Mouse (Mus musculus) cortical plate, adult 2 months (tissue): ENCODE measurements around the gene 1700028P14Rik. TPM values are rescaled to one million over a fixed set of nuclear protein-coding genes. Genes with fewer than 3 reads are reported as not detected.
"Not testable (repeated sequence)": the region's sequence is repeated elsewhere in the genome, so short reads cannot be mapped to it uniquely, and the experiment has no call there.

ENCODE experiments used
- H3K27ac ChIP-seq: fragments of 200-500 bp; 2 replicates; pipeline ENCODE4 v1.5.1; 2012; ENCODE audit warnings: low read length, control low read depth, inconsistent platforms; ENCODE audit not compliant: insufficient read depth
- H3K4me1 ChIP-seq: fragments of 200-500 bp; 2 replicates; pipeline ENCODE4 v1.6.1; 2011; ENCODE audit warnings: low read length; ENCODE audit not compliant: control insufficient read depth, insufficient read depth
- H3K4me3 ChIP-seq: fragments of 200-500 bp; 2 replicates; pipeline ENCODE4 v1.5.1; 2011; ENCODE audit warnings: mild to moderate bottlenecking, low read length, control low read depth; ENCODE audit not compliant: insufficient read depth
- CTCF ChIP-seq: fragments of 200-500 bp; IDR thresholded peaks from 2 replicates; pipeline ENCODE4 v1.5.1; 2011; ENCODE audit warnings: mild to moderate bottlenecking, control low read depth, low read length; ENCODE audit not compliant: insufficient read depth; ENCODE audit errors: extremely low read depth
- POLR2A ChIP-seq: fragments of 200-500 bp; IDR thresholded peaks from 2 replicates; pipeline ENCODE4 v1.6.1; 2011; ENCODE audit warnings: mild to moderate bottlenecking, low read length, control low read depth; ENCODE audit not compliant: insufficient read depth; ENCODE audit errors: extremely low read depth
- polyA plus RNA-seq: library from polyadenylated mRNA; depleted of rRNA; stranded (reverse); fragments of >200 nt; gene quantifications from 2 replicates; pipeline ENCODE4 v1.2.3, GENCODE M21; 2012; rRNA removed

1700028P14Rik gene
- 1.3 and 1.5 TPM in 2 replicates for polyA plus RNA-seq

GRCm38 (mm10) chr19:23652644-23653043 is at the start of gene 1700028P14Rik:
Gene 1700028P14Rik (minus strand): TSS chr19:23652812.
- TF ChIP-seq CTCF (no peak), POLR2A (no peak)
- Histone ChIP-seq H3K4me3 (peak within 1 kb of the TSS; percentile 23), H3K4me1 (peaks cover 1% of the 10 kb centered on the region; the same call in 1 of the 2 replicates), H3K27ac (no peak within 1 kb of the TSS)

GRCm38 (mm10) chr19:23699131-23699530 is 46.5 kb upstream of the 1700028P14Rik start:
- TF ChIP-seq CTCF (no peak), POLR2A (no peak)
- Histone ChIP-seq H3K4me1 (no peaks in the 10 kb centered on the region), H3K4me3 (no peak overlapping the region), H3K27ac (no peak overlapping the region)

DNA sequence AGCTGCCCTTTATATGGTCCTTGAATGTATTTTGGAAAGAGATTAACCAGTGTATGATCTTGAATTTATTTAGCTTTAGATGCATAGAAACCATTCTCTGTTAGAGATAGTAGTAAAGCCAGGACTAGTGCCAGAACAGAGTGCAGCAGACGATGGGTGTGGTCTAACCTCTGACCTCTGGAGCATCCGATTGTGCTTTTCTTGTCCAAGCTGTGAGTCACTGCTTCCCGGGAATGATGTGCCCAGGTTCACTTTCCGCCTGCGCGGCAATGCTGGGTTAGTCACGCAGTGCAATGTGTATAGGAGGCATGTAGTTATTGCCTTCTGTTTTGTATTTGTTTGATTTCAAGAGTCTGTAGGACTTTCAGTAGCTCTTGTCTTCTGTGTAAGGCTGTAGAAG is 45.8 kb upstream of the 1700028P14Rik start:
- Histone ChIP-seq H3K4me3 (no peak overlapping the region), H3K4me1 (no peaks in the 10 kb centered on the region), H3K27ac (no peak overlapping the region)
- TF ChIP-seq POLR2A = no peak
- no peak for TF ChIP-seq CTCF

DNA sequence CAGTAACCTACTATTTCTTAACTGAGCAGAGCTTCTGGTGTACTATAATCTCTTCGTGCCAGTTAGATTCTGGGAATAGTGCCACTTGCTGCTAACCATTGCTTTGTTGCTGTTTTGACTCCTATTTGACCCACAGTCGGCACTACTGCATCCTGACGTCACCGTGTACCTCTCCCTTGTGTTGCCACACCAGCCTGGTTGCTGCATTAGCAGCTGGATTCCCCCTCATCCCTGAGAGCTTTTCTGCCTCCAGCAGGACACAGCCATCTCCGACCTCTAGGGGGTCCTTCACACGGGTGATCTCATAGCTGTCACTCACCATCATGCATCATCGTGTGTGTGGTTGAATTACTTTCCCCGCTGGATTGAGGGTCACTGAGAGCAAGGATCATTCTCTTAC is 45.2 kb upstream of the 1700028P14Rik start:
- TF ChIP-seq POLR2A (no peak), CTCF (no peak)
- H3K4me1 ChIP-seq = no peaks in the 10 kb centered on the region
- H3K27ac ChIP-seq = no peak overlapping the region
- no peak overlapping the region for H3K4me3 ChIP-seq

GRCm38 (mm10) chr19:23694344-23694743 is 41.7 kb upstream of the 1700028P14Rik start:
- no peak for TF ChIP-seq CTCF
- no peak for TF ChIP-seq POLR2A
- Histone ChIP-seq H3K4me1 (peaks cover 2% of the 10 kb centered on the region; the same call in 1 of the 2 replicates), H3K4me3 (no peak overlapping the region), H3K27ac (no peak overlapping the region)

DNA sequence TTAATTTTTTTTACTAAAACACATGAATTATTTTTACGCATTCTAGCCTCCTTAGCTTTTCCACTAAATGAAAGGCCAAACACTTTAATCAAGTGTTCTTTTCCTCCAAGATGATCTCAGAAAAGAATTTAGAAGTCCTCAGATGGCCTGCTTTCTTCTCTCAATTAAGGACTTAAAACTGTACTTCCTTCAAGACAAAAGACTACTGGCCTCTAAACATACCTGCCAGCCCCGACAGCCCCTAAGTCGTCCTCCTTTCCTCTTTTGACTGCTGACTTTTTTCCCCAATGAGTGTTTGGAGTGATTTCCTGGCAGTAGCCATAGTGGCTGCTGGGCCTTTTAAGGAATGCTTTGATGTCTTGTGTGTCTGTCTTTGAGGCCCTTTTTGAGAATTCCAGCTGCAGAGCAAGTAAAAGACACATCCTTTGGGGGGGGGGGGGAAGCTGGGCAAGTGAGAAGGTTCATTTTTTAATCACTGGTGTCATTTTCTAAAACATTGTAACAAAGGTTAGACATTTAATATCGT is 35.9 kb upstream of the 1700028P14Rik start:
- Histone ChIP-seq H3K4me1 (peaks cover 2% of the 10 kb centered on the region; the same call in 1 of the 2 replicates), H3K27ac (no peak overlapping the region), H3K4me3 (peak overlapping the region; percentile 89)
- TF ChIP-seq CTCF (no peak), POLR2A (no peak)

DNA sequence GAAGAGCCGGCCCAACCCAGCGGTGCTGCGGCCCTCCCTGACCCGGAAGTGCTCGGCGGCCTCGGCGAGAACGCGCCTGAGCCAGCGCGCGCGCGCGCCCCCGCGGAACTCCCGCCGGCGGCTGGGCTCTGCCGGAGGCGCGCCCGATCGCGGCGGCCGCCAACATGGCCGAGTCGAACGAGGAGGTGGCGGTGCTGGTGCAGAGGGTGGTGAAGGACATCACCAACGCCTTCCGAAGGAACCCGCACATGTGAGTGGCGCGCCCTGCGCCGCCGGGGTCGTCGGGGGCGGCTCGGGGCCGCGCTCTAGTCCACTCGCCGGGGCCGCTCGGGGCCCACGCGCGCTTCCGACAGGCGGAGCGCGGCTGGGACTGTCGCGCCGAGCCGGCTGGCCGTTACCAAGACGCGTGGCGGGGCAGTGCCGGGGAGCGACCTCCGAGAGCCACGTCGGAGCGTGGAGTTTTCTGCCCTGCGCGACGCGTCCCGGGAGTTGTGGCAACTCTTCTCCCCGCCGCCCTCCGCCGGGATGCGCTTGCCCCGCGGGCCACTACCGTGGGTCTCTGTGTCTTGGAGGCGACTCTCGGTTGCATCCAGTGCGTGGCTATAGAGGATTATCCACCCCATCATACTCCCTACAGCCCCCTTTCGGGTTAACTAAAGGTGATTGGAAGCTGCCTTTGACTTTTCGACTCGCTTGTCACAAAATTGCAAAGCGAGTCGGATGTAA is 34.8 kb upstream of the 1700028P14Rik start, which contains the start of gene Ptar1:
Gene Ptar1 (plus strand): TSS at position 134 of the 726 bp plus-strand sequence.
- Histone ChIP-seq H3K4me1 (peaks cover 2% of the 10 kb centered on the region; the same call in 1 of the 2 replicates), H3K27ac (peak within 1 kb of the TSS; percentile 100), H3K4me3 (peak within 1 kb of the TSS; percentile 89)
- TF ChIP-seq CTCF (no peak), POLR2A (peak; percentile 71; the same call in 1 of the 2 replicates)

GRCm38 (mm10) chr19:23686962-23687295 is 34.3 kb upstream of the 1700028P14Rik start:
- peak overlapping the region; percentile 100 for H3K27ac ChIP-seq
- H3K4me3 ChIP-seq = peak overlapping the region; percentile 89
- TF ChIP-seq CTCF = no peak
- no peak; the same call in 1 of the 2 replicates for TF ChIP-seq POLR2A
- peaks cover 2% of the 10 kb centered on the region; the same call in 1 of the 2 replicates for H3K4me1 ChIP-seq

DNA sequence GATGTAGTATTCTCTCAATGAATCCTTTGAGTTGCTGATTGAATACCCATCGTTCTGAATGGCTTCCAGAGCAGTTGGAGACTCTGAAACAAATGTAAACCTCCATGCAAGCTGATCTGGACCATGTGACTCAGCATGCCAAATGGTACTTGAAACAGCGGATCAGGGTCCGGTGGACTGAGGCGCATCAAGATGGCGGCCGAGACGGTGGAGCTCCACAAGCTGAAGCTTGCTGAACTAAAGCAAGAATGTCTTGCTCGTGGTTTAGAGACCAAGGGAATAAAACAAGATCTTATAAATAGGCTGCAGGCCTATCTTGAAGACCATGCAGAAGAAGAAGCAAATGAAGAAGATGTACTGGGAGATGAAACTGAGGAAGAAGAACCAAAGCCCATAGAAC is 23.0 kb upstream of the 1700028P14Rik start:
- not testable (repeated sequence) for H3K4me1 ChIP-seq, H3K4me3 ChIP-seq, H3K27ac ChIP-seq

DNA sequence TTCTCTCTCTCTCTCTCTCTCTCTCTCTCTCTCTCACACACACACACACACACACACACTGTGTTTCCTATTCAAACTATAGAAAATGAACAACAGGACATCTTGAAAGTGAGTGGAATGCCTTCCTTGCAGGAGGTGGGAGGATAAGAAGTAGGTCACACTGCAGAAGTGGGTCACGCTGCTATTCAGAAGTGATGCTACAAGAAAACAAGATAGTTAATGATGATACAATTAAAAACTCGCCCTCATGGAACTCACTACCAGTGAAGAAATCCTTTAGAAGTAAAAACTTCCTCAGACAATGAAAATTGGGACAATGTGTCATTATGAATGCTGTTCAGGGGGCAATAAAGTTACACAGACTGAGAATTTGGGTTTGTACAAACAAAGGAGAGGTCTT is 20.4 kb upstream of the 1700028P14Rik start:
- Histone ChIP-seq H3K27ac (no peak overlapping the region), H3K4me1 (no peaks in the 10 kb centered on the region), H3K4me3 (no peak overlapping the region)
- no peak for TF ChIP-seq POLR2A
